8 mouse cellular contexts compared by ENCODE assay signal in the genomic region with DNA sequence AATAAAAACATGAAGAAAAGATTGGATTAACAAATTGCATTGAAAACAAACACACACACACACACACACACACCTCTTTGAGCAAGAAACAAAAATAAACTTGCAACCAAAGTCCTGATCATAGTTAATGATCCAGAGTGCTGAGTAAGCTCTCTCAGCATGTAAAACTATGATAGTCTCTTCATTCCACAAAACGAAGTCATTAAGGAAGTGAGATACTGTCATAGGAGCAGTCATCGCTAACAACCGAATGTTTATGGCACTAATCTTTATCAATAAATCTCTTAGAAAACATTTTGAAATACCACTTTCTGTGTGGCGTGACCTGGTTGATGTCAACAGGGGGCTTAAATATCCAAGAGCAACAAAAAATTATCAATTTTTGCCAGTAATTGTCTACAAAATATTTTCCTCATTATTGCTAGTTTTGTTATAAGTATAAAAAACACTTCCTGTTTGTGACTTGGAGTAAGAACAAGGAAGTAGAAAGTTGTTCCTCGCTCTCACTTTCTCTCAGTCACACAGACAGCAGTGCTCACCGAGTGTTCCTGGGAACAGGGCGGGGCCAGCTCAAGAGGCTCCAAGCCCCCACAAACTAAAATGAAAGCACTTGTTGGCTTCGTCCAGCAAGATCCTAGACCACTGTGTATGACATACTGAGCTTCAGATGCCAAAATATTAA.
A peak's percentile ranks its signal among the peaks of the same experiment; 100 is the strongest.
DNase-seq lines count a peak whose midpoint lies in the region; ATAC-seq and TF ChIP-seq lines count a peak whose summit lies in the region.
"Had no signal": no experiment of that assay in that cellular context is flagged by ENCODE, and none has a peak within 500 bp of the region (broad histone marks: within the 10 kb centered on the region; RNA-seq: fewer than 3 reads in every experiment).

No protein-coding gene starts in this region.

- TF ChIP-seq POLR2A in lung, adult 2 months (IDR thresholded peaks at IDR 0.05; ENCODE audit: borderline replicate concordance, extremely low read depth, low read depth, low read length): no peak

- no peaks in the 10 kb centered on the region for H3K27me3 ChIP-seq in heart, embryonic 13.5 days (replicated peaks)
- no peaks in the 10 kb centered on the region for H3K27me3 ChIP-seq in liver, embryonic 13.5 days
- no peaks in the 10 kb centered on the region for H3K27me3 ChIP-seq in stomach, embryonic 16.5 days (ENCODE audit: control insufficient read depth, insufficient read depth, low read length)

- no peaks in the 10 kb centered on the region; the same call in 1 of the 2 replicates for H3K36me3 ChIP-seq in heart, embryonic 13.5 days
- H3K36me3 ChIP-seq in liver, embryonic 13.5 days: no peaks in the 10 kb centered on the region
- H3K36me3 ChIP-seq in stomach, embryonic 16.5 days (ENCODE audit: control insufficient read depth, insufficient read depth, low read length): no peaks in the 10 kb centered on the region

- 30% methylated on average over 8 of the region's 8 CpGs for WGBS in lung, adult 2 months
- WGBS in heart, embryonic 13.5 days: 61% methylated on average over 8 of the region's 8 CpGs
- 38% methylated on average over 8 of the region's 8 CpGs for WGBS in liver, embryonic 13.5 days (ENCODE audit: insufficient replicate concordance)
- 59% methylated on average over 8 of the region's 8 CpGs for WGBS in stomach, embryonic 16.5 days

- H3K4me3 ChIP-seq in lung, adult 2 months (replicated peaks; ENCODE audit: extremely low read depth, low read depth, low read length): no peak overlapping the region
- H3K4me3 ChIP-seq in heart, embryonic 13.5 days: no peak overlapping the region
- no peak overlapping the region for H3K4me3 ChIP-seq in liver, embryonic 13.5 days (replicated peaks)
- H3K4me3 ChIP-seq in stomach, embryonic 16.5 days (replicated peaks; ENCODE audit: low read length): no peak overlapping the region

- H3K9ac ChIP-seq in heart, embryonic 13.5 days: 0 out of 2 replicates have a peak overlapping the region, but pooled peaks have one; percentile 28
- no peak overlapping the region for H3K9ac ChIP-seq in liver, embryonic 13.5 days
- no peak overlapping the region for H3K9ac ChIP-seq in stomach, embryonic 16.5 days (ENCODE audit: low read length)

- peak overlapping the region; percentile 22 for H3K4me2 ChIP-seq in heart, embryonic 13.5 days
- peak overlapping the region; percentile 17; the same call in 1 of the 2 replicates for H3K4me2 ChIP-seq in liver, embryonic 13.5 days
- H3K4me2 ChIP-seq in stomach, embryonic 16.5 days (ENCODE audit: low read depth, low read length): 0 out of 2 replicates have a peak overlapping the region, but pooled peaks have one; percentile 0

- TF ChIP-seq CTCF in lung, adult 2 months (IDR thresholded peaks at IDR 0.05; ENCODE audit: insufficient read depth, low read length): no peak

- H3K9me3 ChIP-seq in heart, embryonic 13.5 days: no peaks in the 10 kb centered on the region
- H3K9me3 ChIP-seq in liver, embryonic 13.5 days (replicated peaks): no peaks in the 10 kb centered on the region
- no peaks in the 10 kb centered on the region for H3K9me3 ChIP-seq in stomach, embryonic 16.5 days (replicated peaks; ENCODE audit: control insufficient read depth, low read length)

- ATAC-seq in heart, embryonic 13.5 days (ENCODE audit: extremely low read depth, insufficient number of reproducible peaks, low FRiP score, low TSS enrichment): no peak
- no peak for ATAC-seq in liver, embryonic 13.5 days (ENCODE audit: low read depth)
- ATAC-seq in stomach, embryonic 16.5 days (ENCODE audit: insufficient read depth, low FRiP score): peak; percentile 73

- peaks cover 3% of the 10 kb centered on the region for H3K4me1 ChIP-seq in lung, adult 2 months (ENCODE audit: control insufficient read depth, insufficient read depth, low read length)
- H3K4me1 ChIP-seq in heart, embryonic 13.5 days: peaks cover 13% of the 10 kb centered on the region
- peaks cover 5% of the 10 kb centered on the region; the same call in 1 of the 2 replicates for H3K4me1 ChIP-seq in liver, embryonic 13.5 days (replicated peaks)
- H3K4me1 ChIP-seq in stomach, embryonic 16.5 days (ENCODE audit: control insufficient read depth, insufficient read depth, low read length): peaks cover 6% of the 10 kb centered on the region; the same call in 1 of the 2 replicates

- H3K27ac ChIP-seq in heart, embryonic 13.5 days (replicated peaks): peak overlapping the region; percentile 36; the same call in 1 of the 2 replicates
- no peak overlapping the region for H3K27ac ChIP-seq in liver, embryonic 13.5 days
- H3K27ac ChIP-seq in stomach, embryonic 16.5 days (ENCODE audit: low read length): peak overlapping the region; percentile 48

- DNase-seq in lung, adult 18-20 months: peak; percentile 54 to 63
- DNase-seq in lung, adult 2 months: no peak
- no peak for DNase-seq in liver, embryonic 13.5 days
- no peak for DNase-seq in B cell, adult 2 months
- no peak for DNase-seq in embryo, embryonic 10.5 days (ENCODE audit: low spot score)
- DNase-seq: adrenal gland, adult 8-10 months had no signal

Comparison
In these comparisons a context has a peak if more than half of its experiments do, and no peak if none do; other contexts are left out.
1. DNase-seq: peak in lung, adult 18-20 months (2 of 2); none in lung, adult 2 months (single experiment), liver, embryonic 13.5 days (single experiment), B cell, adult 2 months (0 of 2) and embryo, embryonic 10.5 days (single experiment).
2. Peak in every context shown above with its lines, with median percentiles within 50 percentile points of each other: H3K4me2 ChIP-seq.